Mouse (Mus musculus) gastrocnemius, postnatal 25 days (tissue): ENCODE results near the gene Camta2. TPM values are rescaled to one million over a fixed set of nuclear protein-coding genes. Genes with fewer than 3 reads are reported as not detected.

ENCODE experiments used
- DNase-seq: peaks from one replicate; pipeline ENCODE4 v3.0.0; 2022
- total RNA-seq, 2 experiments: library from RNA; stranded (reverse); gene quantifications; 1 replicate in 1 of 2; 2 replicates in 1 of 2; pipeline ENCODE4 v1.2.3; 2021

The Camta2 gene
- total RNA-seq, 2 experiments from 2014 or later, result 36.9 to 37.3 TPM

- no peak for DNase-seq
Measured at GRCm38 (mm10) chr11:70693504-70693903, 5.6 kb upstream of the Camta2 start.

- DNase-seq, result no peak
Measured at GRCm38 (mm10) chr11:70689578-70689977, 1.7 kb upstream of the Camta2 start.

GRCm38 (mm10) chr11:70688372-70688771, 467 bp upstream of the Camta2 start:
- DNase-seq, result no peak

- no peak for DNase-seq
Measured at GRCm38 (mm10) chr11:70686901-70687566, 871 bp downstream of the Camta2 start.

GRCm38 (mm10) chr11:70683640-70684039, 4.3 kb downstream of the Camta2 start:
- DNase-seq, result no peak

GRCm38 (mm10) chr11:70681897-70682581, 5.9 kb downstream of the Camta2 start:
- no peak for DNase-seq

GRCm38 (mm10) chr11:70681170-70681569, 6.7 kb downstream of the Camta2 start:
- DNase-seq, result no peak

GRCm38 (mm10) chr11:70679894-70680293, 8.0 kb downstream of the Camta2 start:
- DNase-seq, result no peak

GRCm38 (mm10) chr11:70679361-70679760, 8.5 kb downstream of the Camta2 start:
- DNase-seq, result no peak

- DNase-seq, result no peak
Measured at GRCm38 (mm10) chr11:70678576-70678975, 9.3 kb downstream of the Camta2 start.

GRCm38 (mm10) chr11:70678092-70678491, 9.8 kb downstream of the Camta2 start:
- no peak for DNase-seq

GRCm38 (mm10) chr11:70674501-70674900, 13.4 kb downstream of the Camta2 start:
- DNase-seq, result no peak

GRCm38 (mm10) chr11:70674014-70674413, 13.9 kb downstream of the Camta2 start:
- no peak for DNase-seq

- no peak for DNase-seq
Measured at GRCm38 (mm10) chr11:70671333-70672047, 16.4 kb downstream of the Camta2 start.

- DNase-seq, result no peak
Measured at GRCm38 (mm10) chr11:70670483-70670882, 17.4 kb downstream of the Camta2 start.

GRCm38 (mm10) chr11:70669582-70670345, 18.1 kb downstream of the Camta2 start:
- DNase-seq, result peak; percentile 74

GRCm38 (mm10) chr11:70668771-70669505, 19.0 kb downstream of the Camta2 start, which contains the start of gene Spag7:
Gene Spag7, minus strand, starts transcription at chr11:70669416.
- peak; percentile 98 for DNase-seq

- DNase-seq, result peak; percentile 84
Measured at GRCm38 (mm10) chr11:70668335-70668770, 19.6 kb downstream of the Camta2 start.

GRCm38 (mm10) chr11:70667271-70668150, 20.4 kb downstream of the Camta2 start:
- DNase-seq, result no peak

GRCm38 (mm10) chr11:70666687-70667086, 21.2 kb downstream of the Camta2 start:
- no peak for DNase-seq
